Mouse (Mus musculus) spleen, adult 12 weeks (tissue): ENCODE measurements around the gene Abhd11.
"Not testable (repeated sequence)": the region's sequence is repeated elsewhere in the genome, so short reads cannot be mapped to it uniquely, and the experiment has no call there.

Experiments used
- DNase-seq: peaks from one replicate; pipeline ENCODE4 v3.0.0; 2022; ENCODE audit warnings: low spot score

The Abhd11 gene

DNA sequence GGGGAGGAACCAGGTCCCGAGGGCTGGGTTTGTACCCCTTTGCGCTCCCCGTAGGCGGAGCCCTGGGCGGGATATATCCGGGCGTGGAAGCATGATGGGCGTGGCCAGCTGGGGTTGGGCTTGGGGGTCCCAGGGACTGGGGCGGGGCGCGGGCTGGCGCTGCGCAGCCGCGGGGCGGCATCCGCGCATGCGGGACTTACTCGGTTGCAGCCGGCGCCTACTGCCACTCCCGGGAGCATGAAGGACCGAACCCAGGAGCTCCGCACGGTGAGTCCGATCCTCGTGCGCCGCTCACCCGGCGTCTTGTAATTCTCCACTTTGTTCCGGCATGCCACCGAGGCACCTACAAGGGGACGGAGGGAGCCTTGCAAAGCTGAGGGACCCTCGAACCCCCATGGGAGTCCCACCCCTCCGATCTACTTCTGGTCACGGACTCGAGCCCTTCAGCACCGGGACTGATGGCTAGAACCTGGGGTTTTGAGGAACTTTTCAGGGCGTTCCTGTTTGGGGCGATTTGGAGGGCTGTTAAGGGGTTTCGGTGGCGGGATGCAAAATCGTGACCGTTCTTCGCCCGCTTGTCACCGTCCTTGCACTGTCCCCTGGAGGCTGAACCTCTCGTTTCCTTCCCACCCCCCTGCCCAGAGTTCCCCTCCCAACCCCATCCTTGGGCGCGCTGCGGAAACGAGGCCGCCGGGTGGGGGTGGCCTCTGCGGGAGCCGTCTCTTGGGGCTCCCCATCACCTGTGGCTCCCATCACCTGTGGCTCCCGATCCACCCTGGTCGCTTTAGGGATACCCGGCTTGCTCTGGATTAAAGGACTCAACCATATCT lies 14.6 kb downstream of the Abhd11 start, which contains the start of gene Stx1a:
TSS of gene Stx1a (plus strand) at position 139 of the 830 bp plus-strand sequence.
- DNase-seq: peak; percentile 37

DNA sequence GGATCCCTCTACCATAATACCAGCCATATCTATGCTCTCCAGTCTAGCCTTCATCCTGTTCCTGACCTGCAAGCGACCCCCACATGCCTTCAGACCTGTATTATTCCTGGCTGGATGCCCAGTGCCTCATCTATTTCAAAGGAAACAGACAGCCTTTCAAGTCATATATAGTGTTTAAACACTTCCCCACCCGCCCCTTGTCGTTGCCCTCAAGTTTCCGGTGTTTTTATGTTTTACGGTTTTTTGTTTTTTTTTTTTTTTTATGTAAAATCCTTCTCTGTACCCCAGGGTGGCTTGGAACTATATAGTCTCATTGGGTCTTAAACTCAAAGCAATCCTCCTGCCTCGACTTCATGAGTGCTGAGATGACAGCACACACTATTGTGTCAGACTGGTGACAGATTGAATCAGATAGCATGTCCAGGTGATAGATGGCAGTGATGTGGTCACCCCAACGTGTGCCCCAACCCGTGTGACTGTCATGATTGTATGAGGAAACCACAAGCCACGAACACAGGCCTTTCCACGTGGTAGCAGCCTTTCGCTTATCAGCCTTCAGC lies 15.8 kb downstream of the Abhd11 start:
- no peak for DNase-seq

DNA sequence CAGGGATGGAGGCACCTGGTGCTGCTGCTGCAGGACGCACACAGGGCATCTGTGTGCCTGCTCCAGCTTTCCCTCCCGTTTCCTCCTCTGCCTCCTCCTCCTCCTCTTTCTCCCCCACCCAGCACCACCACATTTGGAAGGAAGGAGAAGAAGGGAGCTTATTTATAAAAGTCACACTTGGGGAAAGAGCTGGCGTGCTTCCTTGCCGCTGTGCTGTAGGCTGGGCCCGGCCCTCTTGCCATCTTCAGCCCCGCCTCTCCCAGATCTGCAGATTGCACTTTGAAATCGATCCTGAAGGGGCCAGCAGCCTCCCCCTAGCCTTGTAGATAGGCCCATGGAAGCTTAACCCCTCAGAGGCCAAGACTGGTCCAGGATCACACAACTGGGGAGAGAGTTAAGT lies 16.9 kb downstream of the Abhd11 start:
- DNase-seq: no peak

DNA sequence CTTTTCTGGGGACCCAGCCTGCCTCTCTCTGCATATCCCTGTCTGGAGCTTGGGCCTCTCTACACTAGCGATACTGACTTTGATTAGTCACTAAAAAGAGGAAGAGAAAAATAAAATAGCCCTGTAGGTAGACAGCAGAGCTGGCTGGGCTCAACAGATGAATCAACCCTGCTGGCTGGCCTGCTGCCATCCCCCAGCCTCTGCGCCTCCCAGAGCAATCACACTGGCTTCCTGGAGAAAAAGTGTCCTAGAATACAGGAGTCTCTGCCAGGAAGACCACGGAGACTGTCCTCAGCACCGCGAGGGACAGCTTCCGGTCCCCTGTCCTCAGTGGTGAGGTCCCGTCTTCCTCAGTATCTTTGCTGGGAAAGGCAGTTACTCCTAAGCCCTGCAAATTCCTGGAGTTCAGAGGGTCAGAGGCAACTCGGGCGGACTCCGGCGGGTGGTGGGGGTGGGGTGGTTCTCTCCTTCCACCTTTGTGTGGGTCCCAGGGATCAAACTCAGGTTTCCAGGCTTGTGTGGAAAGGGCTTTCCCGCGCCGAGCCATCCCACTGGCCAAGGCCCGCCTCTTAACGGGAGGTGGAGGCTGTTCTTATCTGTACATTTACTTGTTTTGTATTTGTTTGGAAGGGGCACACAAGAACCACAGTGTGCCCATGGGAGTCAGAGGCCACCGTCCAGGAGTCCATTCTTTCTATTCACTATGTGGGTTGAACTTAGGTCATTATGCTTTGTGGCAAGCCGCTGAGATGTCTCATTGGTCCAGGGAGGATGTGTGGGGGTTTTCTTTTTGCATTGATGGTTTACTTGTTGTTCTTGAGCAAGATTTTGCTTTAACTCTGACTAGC lies 20.3 kb downstream of the Abhd11 start:
- no peak for DNase-seq

DNA sequence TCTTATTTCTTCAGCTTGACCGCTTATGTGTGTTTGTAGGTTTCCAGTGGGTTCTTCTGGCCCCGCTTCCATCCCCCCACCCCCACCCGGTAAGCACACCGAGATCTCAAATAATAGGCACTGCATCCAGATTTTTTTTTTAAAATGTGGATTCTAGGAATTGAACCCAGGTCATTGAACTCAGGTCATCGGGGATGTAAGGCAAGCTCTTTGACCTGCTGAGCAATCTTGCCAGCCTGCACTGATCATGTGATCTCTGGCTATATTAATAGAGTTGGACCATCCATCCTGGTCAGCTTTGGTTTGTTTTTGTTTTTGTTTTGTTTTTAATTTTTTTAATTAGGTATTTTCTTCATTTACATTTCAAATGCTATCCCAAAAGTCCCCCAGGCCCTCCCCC lies 23.6 kb downstream of the Abhd11 start:
- DNase-seq: no peak

DNA sequence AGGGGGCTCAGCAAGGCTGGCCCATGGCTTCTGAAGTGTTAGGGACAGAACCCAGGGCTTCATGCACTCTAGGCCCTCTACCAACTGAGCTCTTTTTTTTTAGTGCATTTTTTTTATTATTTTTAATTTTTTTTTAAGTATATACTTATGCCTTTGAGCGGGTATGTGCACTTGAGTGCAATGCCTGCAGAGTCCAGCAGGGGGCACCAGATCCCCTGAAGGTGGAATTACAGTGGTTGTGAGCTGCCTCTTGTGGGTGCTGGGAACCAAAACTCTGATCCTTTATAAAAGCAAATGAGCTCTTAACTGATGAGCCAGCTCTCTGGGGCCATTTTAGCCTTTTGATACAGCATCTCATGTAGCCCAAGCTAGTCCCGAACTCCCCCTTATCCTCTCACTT lies 25.6 kb downstream of the Abhd11 start:
- DNase-seq: no peak

DNA sequence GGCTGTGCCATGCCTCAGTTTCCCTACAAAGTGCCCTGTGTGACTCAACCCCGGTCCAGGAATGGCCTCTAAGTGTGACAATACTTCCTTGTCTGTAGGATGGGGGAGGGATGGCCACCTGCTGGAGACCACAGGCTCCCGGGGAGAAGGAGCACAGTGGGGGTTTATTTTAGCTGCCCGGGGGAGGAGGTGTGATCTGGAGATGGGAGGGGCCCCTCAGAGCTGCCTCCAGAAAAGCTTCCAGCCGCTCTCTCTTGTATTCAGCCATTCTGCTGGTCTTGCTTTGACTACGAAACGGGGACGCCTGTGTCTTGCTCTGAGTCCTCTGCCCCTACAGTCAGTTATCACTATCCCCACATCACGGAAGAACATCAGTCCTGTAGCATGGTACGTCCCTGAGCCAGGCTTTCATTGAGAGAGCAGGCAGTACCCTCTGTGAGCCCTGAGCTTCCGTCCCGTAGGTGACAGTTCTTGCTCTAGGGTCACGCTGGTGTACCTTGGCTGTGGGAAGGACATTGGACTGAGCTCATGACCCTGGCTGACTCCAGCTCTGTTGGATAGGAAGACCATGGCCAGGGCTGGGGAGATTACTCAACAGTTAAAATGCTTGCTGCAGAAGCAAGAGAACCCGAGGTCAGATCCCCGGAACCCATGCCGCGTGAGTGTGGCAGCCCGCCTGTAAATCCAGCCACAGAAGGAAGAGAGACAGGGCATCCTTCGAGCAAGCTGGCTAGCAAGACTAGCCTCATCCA lies 26.8 kb downstream of the Abhd11 start:
- DNase-seq: no peak

DNA sequence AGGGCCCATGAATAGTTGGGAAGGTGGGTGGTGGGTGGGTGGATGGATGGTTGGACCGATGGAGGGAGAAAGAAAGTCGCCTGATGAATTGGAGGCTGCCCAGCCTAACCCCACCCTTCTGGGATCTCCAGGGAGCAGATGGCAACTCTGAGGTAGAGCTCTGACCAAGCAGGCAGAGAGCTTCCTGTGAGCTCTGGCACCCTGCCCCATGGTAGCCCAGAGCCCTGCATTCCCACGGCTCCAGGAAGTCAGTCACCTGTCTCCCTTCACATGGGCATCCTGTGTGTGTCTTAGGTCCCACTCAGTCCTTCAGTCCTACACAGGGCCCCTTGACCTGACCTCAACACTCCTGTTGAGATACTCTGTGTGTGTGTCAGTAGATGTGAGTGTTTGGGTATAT lies 29.0 kb downstream of the Abhd11 start:
- no peak for DNase-seq

DNA sequence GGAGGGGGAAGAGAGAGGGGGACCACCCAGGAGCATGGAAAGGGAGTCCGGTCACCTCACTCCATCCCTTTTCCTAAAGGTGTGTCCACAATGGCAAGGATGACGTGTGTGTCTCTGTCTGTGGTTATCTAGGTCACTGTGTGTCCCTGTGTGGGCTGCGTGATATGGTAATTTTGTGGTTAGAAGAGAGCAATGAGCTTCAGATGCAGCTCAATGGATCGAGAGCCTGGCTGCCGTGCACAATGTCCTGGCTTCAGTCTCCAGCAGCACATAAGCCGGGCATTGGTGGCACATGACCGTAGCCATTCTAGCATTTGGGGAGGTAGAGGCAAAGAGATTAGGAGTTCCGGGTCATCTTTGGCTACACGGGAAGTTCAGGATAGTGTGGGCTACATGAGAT lies 30.6 kb downstream of the Abhd11 start:
- no peak for DNase-seq

DNA sequence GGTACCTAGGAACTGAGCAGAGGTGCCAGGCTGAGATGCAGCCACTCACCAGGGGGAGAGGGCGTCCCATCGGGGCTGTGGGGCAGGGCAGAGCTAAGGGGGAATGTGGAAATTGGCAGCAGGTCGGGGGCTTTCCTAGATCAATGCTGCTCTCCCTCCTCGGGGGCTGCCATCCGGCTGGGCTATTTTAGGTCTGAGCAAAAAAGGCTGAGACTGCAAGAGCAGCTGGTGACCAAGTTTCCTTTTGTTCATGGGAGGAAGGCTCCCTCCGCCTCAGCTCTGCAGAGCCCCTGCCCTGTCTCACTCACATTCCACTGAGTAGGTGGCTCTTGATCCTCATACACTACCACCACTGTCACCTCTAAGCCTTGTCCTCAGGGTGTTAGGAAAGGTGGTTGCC lies 31.1 kb downstream of the Abhd11 start:
- DNase-seq: no peak

DNA sequence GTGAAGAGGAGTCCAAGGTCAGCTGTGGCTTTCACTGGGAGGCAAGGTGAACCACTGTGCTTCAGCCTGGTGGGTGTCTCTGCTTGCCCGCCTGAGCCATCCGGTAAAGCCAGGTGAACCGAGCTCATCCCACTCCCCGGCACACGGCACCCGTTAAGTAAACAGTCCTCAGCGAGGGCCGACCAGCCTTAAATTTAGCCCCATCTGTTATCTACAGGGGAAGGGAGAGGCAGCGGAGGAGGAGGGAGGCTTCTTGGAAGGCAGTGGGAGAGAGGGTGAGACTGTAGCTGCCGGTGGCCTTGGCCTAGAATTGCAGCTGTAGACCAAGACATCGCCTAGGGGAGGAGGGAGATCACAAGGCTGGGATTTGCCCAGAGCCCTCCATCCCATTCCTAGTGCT lies 31.8 kb downstream of the Abhd11 start:
- no peak for DNase-seq

DNA sequence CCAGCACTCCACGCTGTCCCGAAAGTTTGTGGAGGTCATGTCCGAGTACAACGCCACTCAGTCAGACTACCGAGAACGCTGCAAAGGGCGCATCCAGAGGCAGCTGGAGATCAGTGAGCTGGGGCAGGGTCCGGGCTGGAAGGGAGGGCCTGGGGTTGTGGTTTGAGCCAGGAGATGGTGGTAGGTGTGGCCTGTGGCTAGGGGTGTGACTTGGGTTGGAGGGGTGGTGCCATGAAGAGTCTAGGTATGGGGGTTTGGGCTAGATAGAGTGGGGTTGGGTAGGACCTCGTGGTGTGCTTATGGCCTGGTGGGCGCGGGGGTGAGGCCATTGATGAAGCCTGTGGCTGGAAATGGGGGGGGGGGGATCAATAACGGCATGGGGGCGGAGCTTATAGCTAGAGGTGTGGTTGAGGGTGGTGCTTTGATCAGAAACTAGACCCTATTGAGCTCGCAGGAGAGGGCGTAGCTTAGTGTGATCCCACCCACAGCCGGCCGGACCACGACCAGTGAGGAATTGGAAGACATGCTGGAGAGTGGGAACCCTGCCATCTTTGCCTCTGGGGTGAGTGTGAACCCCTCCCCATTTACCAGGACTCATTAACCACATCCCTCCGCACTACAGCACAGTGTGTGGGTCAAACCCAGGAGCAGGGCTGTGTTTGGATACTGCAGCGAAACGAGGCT lies 33.3 kb downstream of the Abhd11 start:
- DNase-seq: no peak

DNA sequence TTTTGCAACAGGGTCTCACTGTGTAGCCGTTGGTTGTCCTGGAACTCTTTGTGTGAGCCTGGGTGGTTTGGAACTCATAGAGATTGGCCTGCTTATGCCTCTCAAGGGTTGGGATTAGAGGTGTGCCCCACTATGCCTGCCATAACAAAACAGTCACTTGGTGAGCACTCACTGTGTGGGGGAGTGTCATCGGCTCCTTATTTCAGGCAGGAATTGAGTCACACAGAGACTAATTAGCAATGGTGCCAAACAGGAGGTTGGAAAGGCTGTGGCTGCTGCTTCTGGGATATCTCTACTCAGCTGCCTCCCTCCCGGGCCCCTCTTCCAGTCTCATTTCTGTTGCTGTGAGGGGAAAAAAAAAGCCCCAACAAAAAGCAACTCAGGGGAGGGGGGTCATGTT lies 35.6 kb downstream of the Abhd11 start:
- DNase-seq: no peak

DNA sequence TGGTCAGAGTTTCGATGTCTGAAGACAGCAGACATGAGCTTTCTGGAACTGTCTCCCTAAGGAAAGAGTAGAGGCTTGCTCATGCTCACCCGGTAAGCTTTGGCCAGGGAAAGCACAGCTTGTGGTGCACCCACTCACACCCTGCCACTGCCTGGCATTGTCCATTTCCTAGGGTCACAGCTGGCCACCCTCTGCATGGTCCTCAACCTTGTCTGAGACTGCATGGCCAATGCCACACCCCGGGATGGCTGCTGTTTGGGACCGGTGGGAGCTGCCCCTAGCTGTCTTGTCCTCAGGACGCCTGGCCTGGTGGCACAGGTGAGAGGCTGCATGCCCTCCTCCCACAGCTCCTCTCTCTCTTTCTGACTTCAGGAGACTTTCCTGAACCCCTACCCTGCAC lies 39.6 kb downstream of the Abhd11 start:
- DNase-seq: no peak

DNA sequence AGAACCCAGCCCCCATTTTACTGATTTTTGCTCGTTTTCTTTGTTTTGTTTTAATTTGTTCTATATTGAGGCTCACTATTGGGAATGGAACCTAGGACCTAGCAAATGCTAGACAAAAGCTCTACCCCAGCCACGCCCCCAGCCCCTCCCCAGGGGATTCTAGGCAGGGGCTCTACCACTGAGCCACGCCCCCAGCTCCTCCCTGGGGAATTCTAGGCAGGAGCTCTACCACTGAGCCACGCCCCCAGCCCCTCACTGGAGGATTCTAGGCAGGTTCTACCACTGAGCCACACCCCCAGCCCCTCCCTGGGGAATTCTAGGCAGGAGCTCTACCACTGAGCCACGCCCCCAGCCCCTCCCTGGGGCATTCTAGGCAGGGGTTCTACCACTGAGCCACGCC lies 40.3 kb downstream of the Abhd11 start:
- not testable (repeated sequence) for DNase-seq

DNA sequence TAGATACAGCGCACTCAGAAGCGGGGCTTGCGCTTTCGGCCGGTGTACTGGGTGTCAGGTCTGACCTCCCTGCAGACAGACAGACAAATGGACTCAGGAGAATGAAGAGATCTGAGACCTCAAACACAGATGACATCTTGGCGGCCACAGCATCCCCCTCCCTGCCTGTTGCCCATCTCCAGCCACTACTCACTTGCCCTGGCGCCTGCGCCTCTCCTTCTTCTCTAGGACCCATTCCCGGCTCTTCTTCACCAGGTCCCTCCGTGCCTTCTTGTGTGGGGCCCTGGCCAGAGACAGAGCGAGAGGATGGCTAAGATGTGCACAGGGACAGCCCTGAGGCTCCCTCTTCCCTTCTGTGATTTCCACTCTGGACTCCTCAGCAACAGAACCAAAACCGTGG lies 44.4 kb downstream of the Abhd11 start:
- DNase-seq: no peak
